Mouse (Mus musculus): ENCODE data around the gene Crlf1.

The Crlf1 gene

GRCm38 (mm10) chr8:70549412-70550184, 56.6 kb downstream of the Crlf1 start:
- no peak for DNase-seq (ENCODE audit: low spot score in 2 of 2)

GRCm38 (mm10) chr8:70551558-70552161, 58.7 kb downstream of the Crlf1 start:
- no peak for DNase-seq (ENCODE audit: low spot score in 2 of 2)

- no peak for DNase-seq (ENCODE audit: low spot score in 2 of 2)
Measured at GRCm38 (mm10) chr8:70552836-70553235, 59.9 kb downstream of the Crlf1 start.
